Mouse (Mus musculus) embryonic fibroblast, embryonic 13.5 days (primary cell): Measurements from ENCODE around the gene Hhex. TPM values are rescaled to one million over a fixed set of nuclear protein-coding genes. Genes with fewer than 3 reads are reported as not detected.

Experiments used
- H3K27ac ChIP-seq: 2 replicates; pipeline ENCODE4 v1.5.1; 2012; ENCODE audit warnings: low read length, control low read depth, inconsistent platforms; ENCODE audit not compliant: insufficient read depth
- H3K4me1 ChIP-seq: 2 replicates; pipeline ENCODE4 v1.6.1; 2011; ENCODE audit warnings: low read length; ENCODE audit not compliant: control insufficient read depth, insufficient read depth
- H3K4me3 ChIP-seq: 2 replicates; pipeline ENCODE4 v1.5.1; 2011; ENCODE audit warnings: mild to moderate bottlenecking, control low read depth, low read length; ENCODE audit not compliant: insufficient read depth
- CTCF ChIP-seq: IDR thresholded peaks from 2 replicates; pipeline ENCODE4 v1.5.1; 2011; ENCODE audit warnings: mild to moderate bottlenecking, control low read depth, low read length, moderate library complexity, borderline replicate concordance; ENCODE audit not compliant: insufficient read depth
- POLR2A ChIP-seq: IDR thresholded peaks from 2 replicates; pipeline ENCODE4 v1.6.1; 2011; ENCODE audit warnings: low read depth, mild to moderate bottlenecking, control low read depth, low read length, moderate library complexity
- polyA plus RNA-seq: library from polyadenylated mRNA; stranded (reverse); fragments of >200 nt; gene quantifications from 2 replicates; pipeline ENCODE4 v1.2.4, GENCODE M21; 2011; ENCODE audit warnings: low read depth; ENCODE audit not compliant: missing spikeins, insufficient read length

Gene Hhex
- 0.84 TPM in 1 of 2 replicates, not detected in the other for polyA plus RNA-seq

DNA sequence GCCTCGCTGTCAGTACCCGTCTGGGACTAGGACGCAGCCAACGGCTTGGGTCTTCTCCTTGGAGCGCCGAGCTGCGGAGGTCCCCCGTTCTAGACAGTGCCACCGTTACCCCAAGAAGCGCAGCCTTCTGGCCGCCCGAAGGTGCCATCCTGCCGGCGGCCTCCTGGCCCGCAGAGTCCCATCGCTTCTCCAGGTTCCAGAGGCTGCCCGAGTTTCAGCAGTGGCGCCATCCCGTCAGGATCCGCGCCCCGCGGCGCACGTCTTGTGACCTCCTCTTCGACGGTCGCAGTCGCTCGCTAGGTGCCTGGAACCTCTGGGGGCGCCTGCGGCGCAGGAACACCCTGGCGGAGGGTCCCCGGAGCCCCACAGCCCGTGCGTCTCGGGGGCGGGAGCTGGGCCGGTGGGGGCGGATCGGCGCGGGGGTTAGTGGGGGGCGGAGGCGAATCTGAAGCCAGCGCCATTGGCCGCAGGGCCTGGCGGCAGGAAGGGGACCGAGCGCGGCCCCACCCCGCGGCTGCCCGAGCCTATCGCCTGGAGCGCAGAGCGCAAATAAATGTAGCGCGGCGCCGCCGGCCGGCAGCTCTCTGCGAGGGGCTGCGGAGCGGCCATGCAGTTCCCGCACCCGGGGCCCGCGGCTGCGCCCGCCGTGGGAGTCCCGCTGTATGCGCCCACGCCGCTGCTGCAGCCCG is at the start of gene Hhex:
TSS of gene Hhex (plus strand) at position 548 of the 689 bp plus-strand sequence.
- Histone ChIP-seq H3K27ac (no peak within 1 kb of the TSS), H3K4me1 (no peaks in the 10 kb centered on the region)

DNA sequence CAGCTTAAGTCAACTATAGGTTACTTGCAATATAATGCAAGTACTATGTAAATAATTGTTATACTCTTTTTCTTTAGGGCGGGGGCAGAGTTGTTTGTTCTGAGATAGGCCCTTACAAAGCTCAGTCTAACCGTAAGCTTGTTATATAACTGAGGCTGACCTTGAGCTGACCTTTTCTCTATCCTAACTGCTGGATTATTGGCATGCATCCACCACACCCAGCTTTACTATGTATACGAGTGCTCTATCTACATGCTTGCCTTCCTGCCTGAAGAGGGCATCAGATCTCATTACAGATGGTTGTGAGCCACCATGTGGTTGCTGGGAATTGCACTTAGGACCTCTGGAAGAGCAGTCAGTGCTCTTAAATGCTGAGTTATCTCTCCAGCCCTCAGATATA is 48.5 kb upstream of the Hhex start:
- Histone ChIP-seq H3K27ac (no peak overlapping the region), H3K4me1 (no peaks in the 10 kb centered on the region), H3K4me3 (no peak overlapping the region)
- TF ChIP-seq POLR2A (no peak), CTCF (no peak)

More for the DNA sequence above, at the start of gene Hhex:
- TF ChIP-seq POLR2A (no peak), CTCF (no peak)
- peak within 1 kb of the TSS; percentile 61 for H3K4me3 ChIP-seq

GRCm38 (mm10) chr19:37391869-37392268 is 42.7 kb upstream of the Hhex start:
- TF ChIP-seq CTCF (no peak), POLR2A (no peak)

GRCm38 (mm10) chr19:37396279-37396678 is 38.3 kb upstream of the Hhex start:
- Histone ChIP-seq H3K27ac (no peak overlapping the region), H3K4me3 (no peak overlapping the region), H3K4me1 (no peaks in the 10 kb centered on the region)
- TF ChIP-seq POLR2A (no peak), CTCF (no peak)

More at GRCm38 (mm10) chr19:37391869-37392268, 42.7 kb upstream of the Hhex start:
- Histone ChIP-seq H3K27ac (no peak overlapping the region), H3K4me1 (no peaks in the 10 kb centered on the region), H3K4me3 (no peak overlapping the region)

DNA sequence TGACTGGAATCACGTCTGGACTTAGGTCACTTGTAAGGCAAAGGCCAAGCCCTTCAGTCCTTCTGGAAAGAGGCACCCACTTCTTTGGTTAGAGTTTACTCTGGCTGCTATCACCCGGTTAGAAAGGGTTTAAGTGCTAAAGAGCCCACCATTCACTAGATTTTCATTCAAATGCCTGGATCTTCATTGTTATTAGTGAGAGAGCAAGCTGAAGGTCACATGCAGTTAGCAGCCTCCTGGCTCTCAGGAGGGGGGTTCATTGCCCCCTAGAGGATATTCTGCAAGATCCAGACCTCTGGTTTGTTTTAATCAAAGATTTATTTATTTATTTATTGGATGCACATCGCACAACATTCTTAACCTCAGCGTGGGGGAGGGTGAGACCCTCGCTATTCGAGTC is 33.7 kb upstream of the Hhex start:
- H3K4me3 ChIP-seq = no peak overlapping the region
- TF ChIP-seq POLR2A = no peak
- TF ChIP-seq CTCF = no peak
- H3K4me1 ChIP-seq = no peaks in the 10 kb centered on the region
- H3K27ac ChIP-seq = no peak overlapping the region

DNA sequence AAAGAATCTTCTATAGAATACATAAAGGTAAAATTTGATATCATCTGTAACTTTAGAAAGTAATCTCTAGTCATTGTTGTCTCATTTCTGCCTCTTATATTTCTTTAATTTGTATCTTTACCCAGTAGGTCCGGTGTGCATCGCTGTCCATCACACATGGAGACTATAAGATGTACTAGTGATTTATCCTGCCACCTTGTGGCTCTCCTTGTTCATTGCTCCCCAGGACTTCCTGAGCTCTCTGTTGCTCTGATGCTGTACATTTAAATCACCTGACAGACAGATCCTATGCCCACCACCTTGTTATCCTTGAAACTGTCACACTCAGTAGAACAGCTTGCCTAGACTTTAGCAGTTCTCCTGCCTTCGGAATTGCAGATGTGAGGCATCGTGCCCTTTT is 16.3 kb upstream of the Hhex start:
- no peaks in the 10 kb centered on the region for H3K4me1 ChIP-seq
- no peak for TF ChIP-seq POLR2A
- TF ChIP-seq CTCF = no peak
- no peak overlapping the region for H3K27ac ChIP-seq
- H3K4me3 ChIP-seq = no peak overlapping the region

DNA sequence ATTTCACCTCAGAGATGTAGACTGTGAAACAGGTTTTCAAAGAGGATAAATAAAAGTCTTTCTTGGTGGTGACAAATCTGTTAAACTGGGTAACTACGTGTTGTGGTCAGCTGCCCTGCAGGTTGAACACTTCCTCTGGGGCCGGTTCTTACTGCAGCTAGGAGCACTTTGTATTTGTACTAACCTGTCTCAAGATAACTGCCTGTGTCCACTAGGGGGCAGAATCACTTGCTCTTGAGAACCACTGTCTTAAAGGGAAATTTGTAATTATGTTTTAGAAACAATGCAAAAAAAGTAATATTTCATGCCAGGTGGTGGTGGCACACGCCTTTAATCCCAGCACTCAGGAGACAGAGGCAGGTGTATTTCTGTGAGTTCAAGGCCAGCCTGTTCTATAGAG is 15.0 kb upstream of the Hhex start:
- no peak overlapping the region for H3K4me3 ChIP-seq
- no peaks in the 10 kb centered on the region for H3K4me1 ChIP-seq
- TF ChIP-seq POLR2A (no peak), CTCF (no peak)
- H3K27ac ChIP-seq = no peak overlapping the region

GRCm38 (mm10) chr19:37428589-37428988 is 6.0 kb upstream of the Hhex start:
- no peak overlapping the region for H3K4me3 ChIP-seq
- no peak for TF ChIP-seq POLR2A
- TF ChIP-seq CTCF = no peak
- H3K27ac ChIP-seq = no peak overlapping the region
- H3K4me1 ChIP-seq = no peaks in the 10 kb centered on the region; the same call in 1 of the 2 replicates

DNA sequence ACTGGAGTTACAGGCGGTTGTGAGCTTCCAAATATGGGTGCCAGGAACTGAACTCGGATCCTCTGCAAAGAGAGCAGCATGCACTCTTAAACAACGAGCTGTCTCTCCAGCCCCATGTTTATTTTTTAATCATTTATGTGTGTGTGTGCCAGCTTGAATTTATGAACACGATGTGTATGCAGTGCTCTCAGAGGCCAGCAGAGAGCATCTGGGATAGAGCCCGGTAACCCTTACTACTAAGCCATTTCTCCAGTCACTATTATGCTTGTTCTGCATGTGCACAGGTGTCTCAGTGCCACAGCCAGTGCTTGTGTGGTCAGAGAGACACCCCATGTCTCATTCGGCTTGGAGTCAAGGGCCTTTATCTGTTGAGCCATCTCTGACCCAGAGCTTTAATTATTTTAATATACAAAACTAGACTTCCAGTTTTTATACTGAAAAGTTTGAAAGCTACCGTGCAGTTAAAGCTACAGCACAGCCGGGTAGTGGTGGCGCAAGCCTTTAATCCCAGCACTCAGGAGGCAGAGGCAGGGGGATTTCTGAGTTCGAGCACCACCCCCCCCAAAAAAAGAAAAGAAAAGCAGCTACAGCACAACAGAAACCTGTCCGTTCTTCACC is 3.4 kb upstream of the Hhex start:
- Histone ChIP-seq H3K4me1 (no peaks in the 10 kb centered on the region; the same call in 1 of the 2 replicates), H3K27ac (no peak overlapping the region), H3K4me3 (no peak overlapping the region)
- no peak for TF ChIP-seq POLR2A
- no peak for TF ChIP-seq CTCF
